Comparison of ENCODE assay signal across 10 mouse cellular contexts in genomic region chr9:57639661-57640328, GRCm38 (mm10). TPM values are rescaled to one million over a fixed set of nuclear protein-coding genes. Genes with fewer than 3 reads are reported as not detected.
DNase-seq lines count a peak whose midpoint lies in the region; ATAC-seq and TF ChIP-seq lines count a peak whose summit lies in the region.
"Had no signal": no experiment of that assay in that cellular context is flagged by ENCODE, and none has a peak within 500 bp of the region (broad histone marks: within the 10 kb centered on the region; RNA-seq: fewer than 3 reads in every experiment).

No protein-coding gene starts in this region.

- H3K27ac ChIP-seq in kidney, postnatal 0 days, result peak overlapping the region; percentile 83
- H3K27ac ChIP-seq in embryonic facial prominence, embryonic 10.5 days (replicated peaks), result peak overlapping the region; percentile 83
- peak overlapping the region; percentile 52; the same call in 1 of the 2 replicates for H3K27ac ChIP-seq in hindbrain, postnatal 0 days
- H3K27ac ChIP-seq in midbrain, postnatal 0 days (ENCODE audit: low read depth, low read length), result peak overlapping the region; percentile 51; the same call in 1 of the 2 replicates

- H3K4me3 ChIP-seq in kidney, postnatal 0 days (replicated peaks; ENCODE audit: low read depth, low read length), result no peak overlapping the region
- peak overlapping the region; percentile 44 for H3K4me3 ChIP-seq in embryonic facial prominence, embryonic 10.5 days
- no peak overlapping the region for H3K4me3 ChIP-seq in hindbrain, postnatal 0 days (ENCODE audit: low read length)
- H3K4me3 ChIP-seq in midbrain, postnatal 0 days (ENCODE audit: low read depth, low read length), result no peak overlapping the region

- DNase-seq in kidney, postnatal 0 days (ENCODE audit: low spot score), result no peak
- DNase-seq in kidney, adult 18-20 months, result no peak
- no peak for DNase-seq in embryonic facial prominence, embryonic 10.5 days (ENCODE audit: low spot score)
- DNase-seq in hindbrain, postnatal 0 days (ENCODE audit: low spot score), result no peak
- no peak for DNase-seq in midbrain, postnatal 0 days (ENCODE audit: low spot score)
- DNase-seq in layer of hippocampus, adult 8-10 months (ENCODE audit: low spot score in 2 of 2), result no peak
- DNase-seq: right cerebral cortex, postnatal 25 days had no signal

- H3K4me1 ChIP-seq in kidney, postnatal 0 days (replicated peaks; ENCODE audit: insufficient read depth, low read length), result peaks cover 58% of the 10 kb centered on the region
- peaks cover 79% of the 10 kb centered on the region for H3K4me1 ChIP-seq in embryonic facial prominence, embryonic 10.5 days
- H3K4me1 ChIP-seq in hindbrain, postnatal 0 days (ENCODE audit: insufficient read depth, low read length), result peaks cover 58% of the 10 kb centered on the region
- peaks cover 40% of the 10 kb centered on the region for H3K4me1 ChIP-seq in midbrain, postnatal 0 days (ENCODE audit: insufficient read depth, low read length)

- H3K36me3 ChIP-seq in kidney, postnatal 0 days (ENCODE audit: insufficient read depth, low read length), result no peaks in the 10 kb centered on the region
- H3K36me3 ChIP-seq in embryonic facial prominence, embryonic 10.5 days (replicated peaks), result peaks cover 38% of the 10 kb centered on the region
- 0 out of 2 replicates have a peak, but pooled peaks cover 4% of the 10 kb centered on the region for H3K36me3 ChIP-seq in hindbrain, postnatal 0 days (ENCODE audit: insufficient read depth, low read length)
- peaks cover 11% of the 10 kb centered on the region; the same call in 1 of the 2 replicates for H3K36me3 ChIP-seq in midbrain, postnatal 0 days (ENCODE audit: insufficient read depth, low read length)

- TF ChIP-seq CTCF in kidney, postnatal 0 days (IDR thresholded peaks at IDR 0.05; ENCODE audit: low read depth), result no peak
- no peak for TF ChIP-seq CTCF in hindbrain, postnatal 0 days (IDR thresholded peaks at IDR 0.05; ENCODE audit: low read depth)
- TF ChIP-seq CTCF in midbrain, postnatal 0 days (IDR thresholded peaks at IDR 0.05), result no peak

- H3K27me3 ChIP-seq in kidney, postnatal 0 days (ENCODE audit: insufficient read depth, low read length), result no peaks in the 10 kb centered on the region
- no peaks in the 10 kb centered on the region for H3K27me3 ChIP-seq in embryonic facial prominence, embryonic 10.5 days (replicated peaks; ENCODE audit: low read depth, poor library complexity, severe bottlenecking)
- H3K27me3 ChIP-seq in hindbrain, postnatal 0 days (ENCODE audit: insufficient read depth, low read length), result no peaks in the 10 kb centered on the region
- H3K27me3 ChIP-seq in midbrain, postnatal 0 days (ENCODE audit: insufficient read depth, low read length), result no peaks in the 10 kb centered on the region

- 0 out of 2 replicates have a peak overlapping the region, but pooled peaks have one; percentile 31 for H3K9ac ChIP-seq in kidney, postnatal 0 days (ENCODE audit: low read depth, low read length)
- H3K9ac ChIP-seq in hindbrain, postnatal 0 days (replicated peaks; ENCODE audit: low read length), result peak overlapping the region; percentile 34
- peak overlapping the region; percentile 36; the same call in 1 of the 2 replicates for H3K9ac ChIP-seq in midbrain, postnatal 0 days (replicated peaks; ENCODE audit: low read length, poor library complexity, severe bottlenecking)

- H3K9me3 ChIP-seq in kidney, postnatal 0 days (replicated peaks; ENCODE audit: low read length), result no peaks in the 10 kb centered on the region
- no peaks in the 10 kb centered on the region for H3K9me3 ChIP-seq in embryonic facial prominence, embryonic 10.5 days
- no peaks in the 10 kb centered on the region for H3K9me3 ChIP-seq in hindbrain, postnatal 0 days (ENCODE audit: low read length)
- no peaks in the 10 kb centered on the region for H3K9me3 ChIP-seq in midbrain, postnatal 0 days (ENCODE audit: low read length)

- 65% methylated on average over 5 of the region's 5 CpGs for WGBS in kidney, postnatal 0 days
- WGBS in embryonic facial prominence, embryonic 10.5 days, result 67% methylated on average over 5 of the region's 5 CpGs
- WGBS in hindbrain, postnatal 0 days, result 48% methylated on average over 5 of the region's 5 CpGs
- 61% methylated on average over 5 of the region's 5 CpGs for WGBS in midbrain, postnatal 0 days

- no peak for ATAC-seq in kidney, postnatal 0 days (replicated peaks; ENCODE audit: low FRiP score, low read depth)
- ATAC-seq in hindbrain, postnatal 0 days, result no peak
- no peak for ATAC-seq in midbrain, postnatal 0 days (ENCODE audit: low FRiP score)
- no peak for ATAC-seq in monocyte, adult 5-6 weeks (replicated peaks; ENCODE audit: insufficient number of reproducible peaks, low FRiP score, low TSS enrichment, poor library complexity, severe bottlenecking)
- ATAC-seq in megakaryocyte progenitor cell, adult 5-6 weeks (replicated peaks; ENCODE audit: poor library complexity), result no peak

- H3K4me2 ChIP-seq in kidney, postnatal 0 days (ENCODE audit: low read length), result peak overlapping the region; percentile 40
- peak overlapping the region; percentile 9 for H3K4me2 ChIP-seq in hindbrain, postnatal 0 days (ENCODE audit: low read depth, low read length)
- H3K4me2 ChIP-seq in midbrain, postnatal 0 days (ENCODE audit: low read depth, low read length, poor library complexity, severe bottlenecking), result peak overlapping the region; percentile 37

RNA-seq across cellular contexts. Expression of gene Csk, which starts 13.6 kb away (rescaled TPM):
- 23.9 and 25.2 TPM in 2 replicates for polyA plus RNA-seq in kidney, postnatal 0 days (2015; fragmentation: Nextera tagmentation; extraction: Ambion mirVana)
- polyA plus RNA-seq in embryonic facial prominence, embryonic 10.5 days (2016; fragmentation: Nextera tagmentation; extraction: Ambion mirVana), result 33.2 and 38.3 TPM in 2 replicates
- total RNA-seq in hindbrain, postnatal 0 days (2014; rRNA removed), result 128 and 129 TPM in 2 replicates
- 39.4 and 44.4 TPM in 2 replicates for polyA plus RNA-seq in hindbrain, postnatal 0 days (2015; fragmentation: Nextera tagmentation; extraction: Ambion mirVana)
- 133 and 152 TPM in 2 replicates for total RNA-seq in midbrain, postnatal 0 days (2014; rRNA removed)
- polyA plus RNA-seq in midbrain, postnatal 0 days (2015; fragmentation: Nextera tagmentation; extraction: Ambion mirVana), result 42.4 and 45.5 TPM in 2 replicates
- 332 to 455 TPM (median 337 TPM) in 3 replicates for total RNA-seq in monocyte, adult 5-6 weeks (2017)
- total RNA-seq in megakaryocyte progenitor cell, adult 5-6 weeks (2015), result 58.6 and 71.3 TPM in 2 replicates
- total RNA-seq in megakaryocyte progenitor cell, adult 5-6 weeks (2017), result 119 and 152 TPM in 2 replicates
- 10 to 100 TPM; 38.4 to 46.7 (median 43.0) TPM for total RNA-seq in layer of hippocampus, adult 8-10 months (2022)

RNA-seq across cellular contexts. Expression of gene Lman1l, which starts 19.2 kb away (rescaled TPM):
- not detected in 2 replicates for polyA plus RNA-seq in kidney, postnatal 0 days (2015; fragmentation: Nextera tagmentation; extraction: Ambion mirVana)
- not detected in 2 replicates for polyA plus RNA-seq in embryonic facial prominence, embryonic 10.5 days (2016; fragmentation: Nextera tagmentation; extraction: Ambion mirVana)
- not detected in 2 replicates for total RNA-seq in hindbrain, postnatal 0 days (2014; rRNA removed)
- not detected in 2 replicates for polyA plus RNA-seq in hindbrain, postnatal 0 days (2015; fragmentation: Nextera tagmentation; extraction: Ambion mirVana)
- not detected in 2 replicates for total RNA-seq in midbrain, postnatal 0 days (2014; rRNA removed)
- polyA plus RNA-seq in midbrain, postnatal 0 days (2015; fragmentation: Nextera tagmentation; extraction: Ambion mirVana), result 0.10 TPM in 1 of 2 replicates, not detected in the other
- total RNA-seq in monocyte, adult 5-6 weeks (2017), result not detected in 3 replicates
- total RNA-seq in megakaryocyte progenitor cell, adult 5-6 weeks (2015), result not detected in 2 replicates
- not detected in 2 replicates for total RNA-seq in megakaryocyte progenitor cell, adult 5-6 weeks (2017)
- not detected for total RNA-seq in layer of hippocampus, adult 8-10 months (2022)
- polyA plus RNA-seq: gonadal fat pad, adult 2 months had no signal

RNA-seq across cellular contexts. Expression of gene Cplx3, which starts 33.7 kb away (rescaled TPM):
- polyA plus RNA-seq in kidney, postnatal 0 days (2015; fragmentation: Nextera tagmentation; extraction: Ambion mirVana), result 0.04 TPM in 1 of 2 replicates, not detected in the other
- 1.6 and 1.8 TPM in 2 replicates for polyA plus RNA-seq in embryonic facial prominence, embryonic 10.5 days (2016; fragmentation: Nextera tagmentation; extraction: Ambion mirVana)
- 0.10 TPM in 1 of 2 replicates, not detected in the other for total RNA-seq in hindbrain, postnatal 0 days (2014; rRNA removed)
- 0.79 and 1.2 TPM in 2 replicates for polyA plus RNA-seq in hindbrain, postnatal 0 days (2015; fragmentation: Nextera tagmentation; extraction: Ambion mirVana)
- 0.09 TPM in 1 of 2 replicates, not detected in the other for total RNA-seq in midbrain, postnatal 0 days (2014; rRNA removed)
- 1.9 and 2.2 TPM in 2 replicates for polyA plus RNA-seq in midbrain, postnatal 0 days (2015; fragmentation: Nextera tagmentation; extraction: Ambion mirVana)
- total RNA-seq in monocyte, adult 5-6 weeks (2017), result not detected in 3 replicates
- total RNA-seq in megakaryocyte progenitor cell, adult 5-6 weeks (2015), result not detected in 2 replicates
- not detected in 2 replicates for total RNA-seq in megakaryocyte progenitor cell, adult 5-6 weeks (2017)
- total RNA-seq in layer of hippocampus, adult 8-10 months (2022), result 1 to 10 TPM; 3.5 to 6.1 (median 4.1) TPM
- polyA plus RNA-seq: gonadal fat pad, adult 2 months had no signal

RNA-seq across cellular contexts. Expression of gene Cyp1a2, which starts 43.7 kb away (rescaled TPM):
- not detected in 2 replicates for polyA plus RNA-seq in kidney, postnatal 0 days (2015; fragmentation: Nextera tagmentation; extraction: Ambion mirVana)
- not detected in 2 replicates for polyA plus RNA-seq in embryonic facial prominence, embryonic 10.5 days (2016; fragmentation: Nextera tagmentation; extraction: Ambion mirVana)
- total RNA-seq in hindbrain, postnatal 0 days (2014; rRNA removed), result not detected in 2 replicates
- not detected in 2 replicates for polyA plus RNA-seq in hindbrain, postnatal 0 days (2015; fragmentation: Nextera tagmentation; extraction: Ambion mirVana)
- not detected in 2 replicates for total RNA-seq in midbrain, postnatal 0 days (2014; rRNA removed)
- not detected in 2 replicates for polyA plus RNA-seq in midbrain, postnatal 0 days (2015; fragmentation: Nextera tagmentation; extraction: Ambion mirVana)
- not detected in 3 replicates for total RNA-seq in monocyte, adult 5-6 weeks (2017)
- not detected in 2 replicates for total RNA-seq in megakaryocyte progenitor cell, adult 5-6 weeks (2015)
- not detected in 2 replicates for total RNA-seq in megakaryocyte progenitor cell, adult 5-6 weeks (2017)
- not detected for total RNA-seq in layer of hippocampus, adult 8-10 months (2022)

RNA-seq across cellular contexts. Expression of gene Cyp1a1, which starts 47.9 kb away (rescaled TPM):
- polyA plus RNA-seq in kidney, postnatal 0 days (2015; fragmentation: Nextera tagmentation; extraction: Ambion mirVana), result 0.29 and 0.34 TPM in 2 replicates
- 0.07 TPM in 1 of 2 replicates, not detected in the other for polyA plus RNA-seq in embryonic facial prominence, embryonic 10.5 days (2016; fragmentation: Nextera tagmentation; extraction: Ambion mirVana)
- total RNA-seq in hindbrain, postnatal 0 days (2014; rRNA removed), result 0.05 and 0.07 TPM in 2 replicates
- polyA plus RNA-seq in hindbrain, postnatal 0 days (2015; fragmentation: Nextera tagmentation; extraction: Ambion mirVana), result 0.10 and 0.24 TPM in 2 replicates
- total RNA-seq in midbrain, postnatal 0 days (2014; rRNA removed), result 0.28 TPM in 1 of 2 replicates, not detected in the other
- polyA plus RNA-seq in midbrain, postnatal 0 days (2015; fragmentation: Nextera tagmentation; extraction: Ambion mirVana), result 0.09 TPM in 2 replicates
- total RNA-seq in monocyte, adult 5-6 weeks (2017), result not detected in 3 replicates
- 0.39 TPM in 1 of 2 replicates, not detected in the other for total RNA-seq in megakaryocyte progenitor cell, adult 5-6 weeks (2015)
- 0.20 TPM in 1 of 2 replicates, not detected in the other for total RNA-seq in megakaryocyte progenitor cell, adult 5-6 weeks (2017)
- total RNA-seq in layer of hippocampus, adult 8-10 months (2022), result under 1 TPM in 3 of 4 experiments, not detected in 1; 0.12 to 0.36 (median 0.32) TPM
